Mouse (Mus musculus) left cerebral cortex, adult 8-10 months (tissue): ENCODE results near the gene Ccdc171. TPM values are rescaled to one million over a fixed set of nuclear protein-coding genes. Genes with fewer than 3 reads are reported as not detected.
"Not testable (repeated sequence)": the region's sequence is repeated elsewhere in the genome, so short reads cannot be mapped to it uniquely, and the experiment has no call there.

Experiments
- DNase-seq, 2 experiments: peaks; one replicate each; pipeline ENCODE4 v3.0.0; 2022; ENCODE audit warnings: low spot score in 2 of 2
- total RNA-seq, 4 experiments: library from RNA; stranded (reverse); gene quantifications; 2 replicates each; pipeline ENCODE4 v1.2.4; 2022

The Ccdc171 gene
- total RNA-seq, 4 experiments from 2014 or later = 3.8 to 4.5 (median 3.8) TPM

- DNase-seq = no peak
Measured at GRCm38 (mm10) chr4:83525690-83526055, 328 bp downstream of the Ccdc171 start.

- no peak for DNase-seq
Measured at GRCm38 (mm10) chr4:83526270-83526987, 1.1 kb downstream of the Ccdc171 start.

GRCm38 (mm10) chr4:83526988-83527334 is 1.6 kb downstream of the Ccdc171 start:
- DNase-seq = no peak

- no peak for DNase-seq
Measured at GRCm38 (mm10) chr4:83527921-83528320, 2.6 kb downstream of the Ccdc171 start.

GRCm38 (mm10) chr4:83530060-83530459 is 4.7 kb downstream of the Ccdc171 start:
- not testable (repeated sequence) for DNase-seq

GRCm38 (mm10) chr4:83533168-83533911 is 8.0 kb downstream of the Ccdc171 start:
- no peak for DNase-seq

- no peak for DNase-seq
Measured at GRCm38 (mm10) chr4:83534024-83534423, 8.7 kb downstream of the Ccdc171 start.

- DNase-seq = peak; percentile 14 to 21
Measured at GRCm38 (mm10) chr4:83549501-83549900, 24.2 kb downstream of the Ccdc171 start.

GRCm38 (mm10) chr4:83567190-83568113 is 42.1 kb downstream of the Ccdc171 start:
- no peak for DNase-seq

GRCm38 (mm10) chr4:83568145-83568544 is 42.8 kb downstream of the Ccdc171 start:
- not testable (repeated sequence) for DNase-seq

- DNase-seq = no peak
Measured at GRCm38 (mm10) chr4:83570569-83570968, 45.2 kb downstream of the Ccdc171 start.

GRCm38 (mm10) chr4:83571033-83571432 is 45.7 kb downstream of the Ccdc171 start:
- DNase-seq = no peak

GRCm38 (mm10) chr4:83572521-83572920 is 47.2 kb downstream of the Ccdc171 start:
- no peak for DNase-seq

- DNase-seq = no peak
Measured at GRCm38 (mm10) chr4:83576315-83576714, 51.0 kb downstream of the Ccdc171 start.

GRCm38 (mm10) chr4:83580157-83580556 is 54.8 kb downstream of the Ccdc171 start:
- no peak for DNase-seq

GRCm38 (mm10) chr4:83587563-83587962 is 62.2 kb downstream of the Ccdc171 start:
- DNase-seq = no peak

- no peak for DNase-seq
Measured at GRCm38 (mm10) chr4:83596486-83596885, 71.1 kb downstream of the Ccdc171 start.

GRCm38 (mm10) chr4:83611111-83611510 is 85.8 kb downstream of the Ccdc171 start:
- no peak for DNase-seq

- not testable (repeated sequence) for DNase-seq
Measured at GRCm38 (mm10) chr4:83623021-83623711, 97.8 kb downstream of the Ccdc171 start.

- DNase-seq = no peak
Measured at GRCm38 (mm10) chr4:83623732-83624131, 98.4 kb downstream of the Ccdc171 start.

GRCm38 (mm10) chr4:83651453-83651852 is 126.1 kb downstream of the Ccdc171 start:
- no peak for DNase-seq
